Mouse (Mus musculus) large intestine, adult 2 months (tissue): Measurements from ENCODE around the gene Wipi2. TPM values are rescaled to one million over a fixed set of nuclear protein-coding genes. Genes with fewer than 3 reads are reported as not detected.

Experiments
- DNase-seq: peaks from one replicate; pipeline ENCODE4 v3.0.0-alpha.2; 2012; ENCODE audit warnings: low read depth, low spot score
- WGBS: fragments of 180-500 bp; shearing (Covaris S2); methylation state at CpG from one replicate; pipeline ENCODE4 v1.1.7; 2018; 5-methylcytosine and 5-hydroxymethylcytosine counted together
- polyA plus RNA-seq: library from polyadenylated mRNA; depleted of rRNA; stranded (reverse); fragments of >200 nt; gene quantifications from 2 replicates; pipeline ENCODE4 v1.2.3, GENCODE M21; 2012

The Wipi2 gene
- polyA plus RNA-seq, 1 experiment: 25.1 TPM

DNA sequence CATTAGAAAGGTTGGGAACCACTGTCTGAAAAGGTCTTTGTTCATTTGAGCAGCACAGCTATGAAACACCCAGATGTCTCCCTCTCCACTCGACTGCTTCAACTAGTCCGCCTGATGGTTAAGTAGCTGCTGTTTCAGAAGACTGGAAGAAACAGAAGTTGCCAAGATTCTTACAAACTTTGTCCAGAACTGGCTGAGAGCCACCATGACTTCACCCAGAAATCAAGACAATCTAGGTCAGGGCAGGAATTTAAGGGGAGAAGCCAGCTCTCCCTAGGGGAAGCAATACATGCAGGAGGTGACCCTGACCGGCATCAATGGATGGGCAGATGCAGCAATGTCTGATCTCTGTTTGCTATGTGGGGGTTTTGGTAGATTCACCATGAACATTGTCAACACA, 54.4 kb downstream of the Wipi2 start:
- WGBS: 69% methylated on average over 3 of the region's 3 CpGs
- DNase-seq: no peak

DNA sequence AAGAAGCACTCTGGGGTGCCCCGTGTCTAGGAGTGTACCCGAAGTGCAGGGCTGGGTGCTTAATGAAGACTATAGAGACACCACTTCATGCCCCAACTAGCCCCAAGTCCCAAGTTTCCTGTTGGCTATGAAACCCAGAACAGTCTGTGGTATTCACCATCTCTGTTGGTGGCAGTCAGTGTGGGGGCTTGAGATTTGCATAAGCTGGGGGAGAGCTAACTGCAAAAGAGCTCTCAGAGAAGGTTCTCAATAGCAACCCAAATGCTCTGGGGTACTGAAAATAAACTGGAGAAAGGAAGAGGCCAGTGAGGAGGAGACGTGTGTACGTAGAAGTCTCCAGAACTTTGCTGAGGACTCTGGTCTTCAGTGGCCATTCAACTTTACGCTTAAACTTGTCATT, 55.0 kb downstream of the Wipi2 start:
- DNase-seq: no peak
- 86% methylated on average over 5 of the region's 5 CpGs for WGBS

DNA sequence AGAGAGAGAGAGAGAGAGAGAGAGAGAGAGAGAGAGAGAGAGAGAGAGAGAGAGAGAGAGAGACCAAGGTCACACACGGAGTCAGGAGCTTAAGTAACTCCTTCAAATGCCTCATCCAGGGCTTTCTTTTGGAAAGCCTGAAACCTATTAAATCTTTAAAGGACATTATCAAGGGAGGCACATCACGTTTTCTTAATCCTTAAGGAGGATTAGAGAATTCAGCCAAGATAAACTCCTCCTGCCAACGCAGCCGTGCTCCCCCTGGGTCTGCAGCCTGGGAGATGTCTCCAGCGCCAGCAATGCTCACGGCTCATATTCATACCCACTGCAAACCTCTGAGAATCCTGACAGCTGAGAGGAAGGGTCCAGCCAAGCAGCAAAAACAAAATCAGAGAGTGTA, 61.4 kb downstream of the Wipi2 start:
- no peak for DNase-seq
- WGBS: 36% methylated on average over 6 of the region's 6 CpGs

DNA sequence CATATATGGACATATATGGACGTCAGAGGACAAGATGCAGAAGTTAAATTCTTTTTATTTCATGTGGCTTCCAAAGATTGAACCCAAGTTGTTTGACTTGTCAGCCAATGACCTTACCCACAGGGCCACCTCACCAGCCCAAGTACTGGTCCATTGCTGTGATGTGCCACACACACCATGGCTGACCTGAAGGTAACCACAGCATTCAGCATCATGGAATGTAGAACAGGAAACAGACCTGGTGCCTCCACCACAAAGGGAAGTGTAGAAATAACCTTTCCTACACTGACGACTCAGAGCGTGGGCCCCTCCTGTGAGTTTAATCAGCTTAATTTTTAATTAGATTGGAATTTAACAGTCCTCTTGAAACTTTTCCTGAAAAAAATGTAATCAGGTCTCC, 62.8 kb downstream of the Wipi2 start:
- no peak for DNase-seq
- WGBS: 64% methylated on average over 3 of the region's 3 CpGs

- WGBS: 41% methylated on average over 14 of the region's 14 CpGs
- no peak for DNase-seq
Measured at GRCm38 (mm10) chr5:142692248-142692647, 64.8 kb downstream of the Wipi2 start, which contains the start of gene Slc29a4. Slc29a4 (plus strand) TSS chr5:142692512.

GRCm38 (mm10) chr5:142692971-142693737, 65.7 kb downstream of the Wipi2 start:
- 70% methylated on average over 12 of the region's 12 CpGs for WGBS
- no peak for DNase-seq

DNA sequence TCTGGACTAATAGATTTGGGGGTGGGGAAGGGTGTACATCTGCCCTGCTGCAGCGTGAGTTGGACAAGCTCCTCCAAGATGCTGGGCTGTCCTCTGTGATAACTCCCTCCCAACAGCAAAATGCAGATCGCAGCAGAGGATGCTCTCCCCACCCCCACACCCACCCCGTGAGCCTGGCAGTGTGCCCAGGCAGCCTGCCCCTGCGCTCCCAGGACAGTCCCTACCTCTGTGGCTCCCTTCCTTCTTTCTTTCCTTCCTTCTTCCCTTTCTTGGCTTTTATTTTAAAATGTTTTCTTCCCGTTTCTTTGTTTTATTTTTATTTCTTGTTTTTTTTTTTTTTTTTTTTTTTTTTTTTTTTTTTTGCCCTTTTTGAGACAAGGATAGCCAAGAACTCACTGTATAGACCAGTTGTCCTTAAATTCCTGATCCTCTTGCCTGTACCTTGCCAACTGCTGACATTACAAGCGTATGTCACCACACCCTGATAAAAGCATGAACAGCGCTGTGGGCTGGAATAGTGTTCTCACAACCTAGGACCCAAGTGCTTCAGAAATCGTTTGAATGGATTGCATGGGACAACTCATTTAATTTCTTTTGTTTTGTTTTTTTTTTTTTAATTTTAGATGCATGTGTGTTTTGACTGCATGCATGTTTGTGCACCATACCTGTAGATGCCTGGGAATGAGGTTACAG, 66.4 kb downstream of the Wipi2 start:
- DNase-seq: no peak
- 57% methylated on average over 8 of the region's 8 CpGs for WGBS

DNA sequence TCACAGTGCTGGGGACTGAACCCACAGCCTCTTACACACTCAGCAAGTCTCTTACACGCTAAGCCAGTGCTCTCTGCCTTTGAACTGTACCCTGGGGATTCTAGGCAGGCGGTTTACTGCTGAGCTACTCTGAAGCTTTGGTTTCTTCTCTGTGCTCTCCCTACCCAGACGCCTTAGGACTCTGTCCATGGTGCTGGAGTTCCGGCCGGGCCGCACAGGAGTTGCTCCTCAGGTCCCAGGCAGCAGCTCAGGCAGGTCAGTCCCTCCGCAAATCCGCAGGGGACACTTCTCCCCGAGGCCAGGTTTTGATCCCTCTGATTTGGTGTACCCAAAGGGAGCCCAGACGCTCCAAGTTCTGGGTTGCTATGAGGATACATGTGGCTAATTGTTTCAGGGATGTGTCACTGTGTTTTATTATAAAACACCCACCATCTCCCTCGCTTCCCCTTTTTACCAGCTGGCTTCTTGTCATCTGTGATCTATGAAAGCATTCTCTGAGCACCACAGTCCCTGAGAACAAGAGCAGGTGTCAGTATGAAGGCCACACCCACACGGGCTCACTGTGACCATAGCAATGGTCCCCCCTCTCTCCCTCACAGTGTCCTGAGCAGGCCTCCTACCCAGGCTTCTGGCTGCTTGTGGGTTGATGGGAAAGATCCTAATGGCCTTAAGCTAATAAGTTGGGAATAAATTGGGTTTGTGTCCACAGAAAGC, 67.3 kb downstream of the Wipi2 start:
- 12% methylated on average over 12 of the region's 12 CpGs for WGBS
- DNase-seq: no peak

DNA sequence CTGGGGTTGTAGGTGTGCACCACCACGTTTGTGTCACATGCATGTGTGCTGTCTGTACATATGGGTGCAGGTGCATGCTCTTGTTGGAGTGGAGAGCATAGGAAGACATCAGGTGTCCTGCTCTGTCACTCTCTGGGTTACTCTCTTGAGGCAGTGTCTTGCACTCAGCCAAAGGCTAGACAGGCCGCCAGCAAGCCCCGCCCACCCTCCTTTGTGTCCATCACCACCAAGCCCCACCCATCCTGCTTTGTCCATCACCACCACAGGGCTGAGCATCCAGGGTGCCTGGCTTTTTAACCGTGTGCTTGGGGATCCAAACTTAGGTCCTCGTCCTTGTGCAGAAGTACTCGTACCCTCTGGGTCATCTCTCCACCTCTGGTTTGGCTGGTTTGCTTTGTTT, 68.8 kb downstream of the Wipi2 start:
- 36% methylated on average over 6 of the region's 6 CpGs for WGBS
- DNase-seq: no peak

GRCm38 (mm10) chr5:142696865-142697264, 69.4 kb downstream of the Wipi2 start:
- no peak for DNase-seq
- WGBS: 87% methylated on average over 6 of the region's 6 CpGs

DNA sequence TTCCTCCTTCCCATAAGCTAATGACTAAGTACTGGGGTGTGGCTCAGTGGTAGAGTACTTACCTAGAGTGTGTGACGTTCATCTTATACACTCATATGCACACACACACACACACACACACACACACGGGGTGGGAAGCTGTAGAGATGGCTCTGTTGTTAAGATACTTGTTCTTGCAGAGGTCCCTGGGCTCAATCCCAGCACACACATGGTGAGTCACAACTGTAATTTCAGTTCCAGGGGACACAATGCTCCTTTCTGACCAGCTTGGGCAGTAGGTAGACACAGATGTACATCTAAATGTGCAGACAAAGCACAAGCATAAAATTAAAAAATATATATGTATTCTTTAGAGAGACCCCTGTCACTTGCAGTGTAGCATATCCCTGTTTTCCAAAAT, 70.2 kb downstream of the Wipi2 start:
- no peak for DNase-seq
- 48% methylated on average over 2 of the region's 2 CpGs for WGBS

- WGBS: 7% methylated on average over 15 of the region's 15 CpGs
Measured at GRCm38 (mm10) chr5:142700842-142701589, 73.5 kb downstream of the Wipi2 start.

GRCm38 (mm10) chr5:142701651-142702510, 74.4 kb downstream of the Wipi2 start:
- DNase-seq: no peak
- under 1% methylated on average over 67 of the region's 72 CpGs for WGBS

More at GRCm38 (mm10) chr5:142700842-142701589, 73.5 kb downstream of the Wipi2 start:
- no peak for DNase-seq

GRCm38 (mm10) chr5:142702511-142703138, 75.1 kb downstream of the Wipi2 start:
- WGBS: 14% methylated on average over 18 of the region's 18 CpGs
- no peak for DNase-seq

GRCm38 (mm10) chr5:142703569-142703968, 76.1 kb downstream of the Wipi2 start:
- 81% methylated on average over 10 of the region's 10 CpGs for WGBS
- no peak for DNase-seq

DNA sequence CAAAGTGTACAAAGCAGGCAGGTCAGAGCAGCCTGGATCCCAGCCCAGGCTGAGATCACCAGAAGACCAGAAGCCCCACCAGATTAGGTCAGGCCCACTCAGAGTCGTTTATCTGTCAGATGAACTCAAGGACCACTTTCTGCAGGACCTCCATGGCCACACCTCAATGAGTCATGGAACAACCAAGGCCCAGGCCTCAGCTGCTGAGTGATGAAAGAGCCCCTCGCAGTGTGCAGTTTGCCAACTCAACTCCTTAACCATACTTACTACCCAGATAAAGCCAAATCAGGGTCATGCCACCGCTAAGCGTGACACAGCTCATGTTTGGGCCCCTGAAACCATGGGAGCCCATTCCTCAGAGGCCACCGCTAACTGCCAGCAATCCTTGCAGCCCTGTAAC, 80.2 kb downstream of the Wipi2 start:
- 79% methylated on average over 5 of the region's 5 CpGs for WGBS

GRCm38 (mm10) chr5:142709436-142709835, 81.9 kb downstream of the Wipi2 start:
- DNase-seq: no peak
- 34% methylated on average over 7 of the region's 7 CpGs for WGBS

More for the DNA sequence above, 80.2 kb downstream of the Wipi2 start:
- no peak for DNase-seq

- 82% methylated on average over 5 of the region's 5 CpGs for WGBS
- no peak for DNase-seq
Measured at GRCm38 (mm10) chr5:142712373-142712772, 84.9 kb downstream of the Wipi2 start.
